Mouse (Mus musculus): ENCODE measurements around the gene Atp13a4. TPM values are rescaled to one million over a fixed set of nuclear protein-coding genes. Genes with fewer than 3 reads are reported as not detected.

Gene Atp13a4
- polyA plus RNA-seq, 1 experiment from 2014 or later: not detected

GRCm38 (mm10) chr16:29459331-29459730 is 85.3 kb downstream of the Atp13a4 start:
- no peak overlapping the region for H3K4me2 ChIP-seq (replicated peaks)
- H3K27me3 ChIP-seq: no peaks in the 10 kb centered on the region
- no peaks in the 10 kb centered on the region for H3K36me3 ChIP-seq
- H3K9me3 ChIP-seq: no peaks in the 10 kb centered on the region
- no peak for ATAC-seq (ENCODE audit: low FRiP score, low read depth)
- WGBS: 61% methylated on average over 10 of the region's 10 CpGs
- H3K4me1 ChIP-seq: no peaks in the 10 kb centered on the region
- no peak overlapping the region for H3K9ac ChIP-seq
- H3K27ac ChIP-seq: no peak overlapping the region
- no peak overlapping the region for H3K4me3 ChIP-seq

GRCm38 (mm10) chr16:29456851-29457250 is 87.8 kb downstream of the Atp13a4 start:
- 85% methylated on average over 2 of the region's 2 CpGs for WGBS
- ATAC-seq (ENCODE audit: low FRiP score, low read depth): no peak

GRCm38 (mm10) chr16:29453282-29453681 is 91.4 kb downstream of the Atp13a4 start:
- Histone ChIP-seq H3K4me2 (replicated peaks) (no peak overlapping the region), H3K36me3 (no peaks in the 10 kb centered on the region), H3K9me3 (no peaks in the 10 kb centered on the region), H3K27ac (no peak overlapping the region), H3K27me3 (no peaks in the 10 kb centered on the region), H3K4me1 (no peaks in the 10 kb centered on the region), H3K4me3 (no peak overlapping the region), H3K9ac (no peak overlapping the region)
- ATAC-seq (ENCODE audit: low FRiP score, low read depth): no peak
- WGBS: 81% methylated on average over 6 of the region's 6 CpGs

More at GRCm38 (mm10) chr16:29456851-29457250, 87.8 kb downstream of the Atp13a4 start:
- Histone ChIP-seq H3K27ac (no peak overlapping the region), H3K4me2 (replicated peaks) (no peak overlapping the region), H3K9ac (no peak overlapping the region), H3K9me3 (no peaks in the 10 kb centered on the region), H3K4me1 (no peaks in the 10 kb centered on the region), H3K4me3 (no peak overlapping the region), H3K27me3 (no peaks in the 10 kb centered on the region), H3K36me3 (no peaks in the 10 kb centered on the region)

- H3K9ac ChIP-seq: no peak overlapping the region
- no peak for ATAC-seq (ENCODE audit: low FRiP score, low read depth)
- no peaks in the 10 kb centered on the region for H3K36me3 ChIP-seq
- H3K27me3 ChIP-seq: no peaks in the 10 kb centered on the region
- WGBS: 54% methylated on average over 3 of the region's 3 CpGs
- no peak overlapping the region for H3K27ac ChIP-seq
- H3K4me3 ChIP-seq: no peak overlapping the region
- no peaks in the 10 kb centered on the region for H3K9me3 ChIP-seq
- no peaks in the 10 kb centered on the region for H3K4me1 ChIP-seq
- H3K4me2 ChIP-seq (replicated peaks): no peak overlapping the region
Observed at GRCm38 (mm10) chr16:29451706-29452105, 93.0 kb downstream of the Atp13a4 start.

GRCm38 (mm10) chr16:29442126-29442525 is 102.5 kb downstream of the Atp13a4 start:
- Histone ChIP-seq H3K36me3 (no peaks in the 10 kb centered on the region), H3K4me2 (replicated peaks) (no peak overlapping the region), H3K4me3 (no peak overlapping the region), H3K9ac (no peak overlapping the region), H3K9me3 (no peaks in the 10 kb centered on the region), H3K4me1 (no peaks in the 10 kb centered on the region), H3K27me3 (no peaks in the 10 kb centered on the region), H3K27ac (no peak overlapping the region)
- ATAC-seq (ENCODE audit: low FRiP score, low read depth): no peak
- 66% methylated on average over 3 of the region's 3 CpGs for WGBS

- H3K4me2 ChIP-seq (replicated peaks): no peak overlapping the region
- no peak for ATAC-seq (ENCODE audit: low FRiP score, low read depth)
- H3K27ac ChIP-seq: no peak overlapping the region
- H3K4me3 ChIP-seq: no peak overlapping the region
- H3K4me1 ChIP-seq: no peaks in the 10 kb centered on the region
- no peak overlapping the region for H3K9ac ChIP-seq
- no peaks in the 10 kb centered on the region for H3K9me3 ChIP-seq
- WGBS: 77% methylated on average over 10 of the region's 10 CpGs
- H3K27me3 ChIP-seq: no peaks in the 10 kb centered on the region
- no peaks in the 10 kb centered on the region for H3K36me3 ChIP-seq
Observed at GRCm38 (mm10) chr16:29441405-29441985, 103.2 kb downstream of the Atp13a4 start.

- ATAC-seq (ENCODE audit: low FRiP score, low read depth): no peak
- Histone ChIP-seq H3K4me1 (no peaks in the 10 kb centered on the region), H3K9ac (no peak overlapping the region), H3K27ac (no peak overlapping the region), H3K27me3 (no peaks in the 10 kb centered on the region), H3K36me3 (no peaks in the 10 kb centered on the region), H3K4me2 (replicated peaks) (no peak overlapping the region), H3K4me3 (no peak overlapping the region), H3K9me3 (no peaks in the 10 kb centered on the region)
- 79% methylated on average over 5 of the region's 5 CpGs for WGBS
Observed at GRCm38 (mm10) chr16:29438045-29438444, 106.6 kb downstream of the Atp13a4 start.

GRCm38 (mm10) chr16:29435746-29436145 is 108.9 kb downstream of the Atp13a4 start:
- Histone ChIP-seq H3K27ac (no peak overlapping the region), H3K4me3 (no peak overlapping the region), H3K36me3 (no peaks in the 10 kb centered on the region), H3K27me3 (no peaks in the 10 kb centered on the region), H3K4me1 (no peaks in the 10 kb centered on the region), H3K9me3 (no peaks in the 10 kb centered on the region), H3K9ac (no peak overlapping the region), H3K4me2 (replicated peaks) (no peak overlapping the region)
- WGBS: 77% methylated on average over 6 of the region's 6 CpGs
- ATAC-seq (ENCODE audit: low FRiP score, low read depth): no peak

GRCm38 (mm10) chr16:29434712-29435111 is 110.0 kb downstream of the Atp13a4 start:
- Histone ChIP-seq H3K9me3 (no peaks in the 10 kb centered on the region), H3K27ac (no peak overlapping the region), H3K4me3 (no peak overlapping the region), H3K9ac (no peak overlapping the region), H3K27me3 (no peaks in the 10 kb centered on the region), H3K36me3 (no peaks in the 10 kb centered on the region), H3K4me2 (replicated peaks) (no peak overlapping the region), H3K4me1 (no peaks in the 10 kb centered on the region)
- 19% methylated on average over 5 of the region's 5 CpGs for WGBS
- no peak for ATAC-seq (ENCODE audit: low FRiP score, low read depth)

- WGBS: 84% methylated on average over 6 of the region's 6 CpGs
- H3K4me2 ChIP-seq (replicated peaks): no peak overlapping the region
- no peaks in the 10 kb centered on the region for H3K4me1 ChIP-seq
- H3K4me3 ChIP-seq: no peak overlapping the region
- H3K9ac ChIP-seq: no peak overlapping the region
- no peak overlapping the region for H3K27ac ChIP-seq
- ATAC-seq (ENCODE audit: low FRiP score, low read depth): no peak
- no peaks in the 10 kb centered on the region for H3K9me3 ChIP-seq
- no peaks in the 10 kb centered on the region for H3K27me3 ChIP-seq
- no peaks in the 10 kb centered on the region for H3K36me3 ChIP-seq
Observed at GRCm38 (mm10) chr16:29414822-29415221, 129.8 kb downstream of the Atp13a4 start.

GRCm38 (mm10) chr16:29407319-29407718 is 137.3 kb downstream of the Atp13a4 start:
- H3K9me3 ChIP-seq: no peaks in the 10 kb centered on the region
- no peak for ATAC-seq (ENCODE audit: low FRiP score, low read depth)
- H3K27me3 ChIP-seq: no peaks in the 10 kb centered on the region
- no peak overlapping the region for H3K4me3 ChIP-seq
- H3K9ac ChIP-seq: no peak overlapping the region
- H3K36me3 ChIP-seq: no peaks in the 10 kb centered on the region
- H3K4me2 ChIP-seq (replicated peaks): no peak overlapping the region
- H3K4me1 ChIP-seq: no peaks in the 10 kb centered on the region
- 94% methylated on average over 10 of the region's 10 CpGs for WGBS
- no peak overlapping the region for H3K27ac ChIP-seq

- Histone ChIP-seq H3K4me3 (no peak overlapping the region), H3K27ac (no peak overlapping the region), H3K4me2 (replicated peaks) (no peak overlapping the region), H3K27me3 (no peaks in the 10 kb centered on the region), H3K9ac (no peak overlapping the region), H3K36me3 (no peaks in the 10 kb centered on the region), H3K4me1 (no peaks in the 10 kb centered on the region), H3K9me3 (no peaks in the 10 kb centered on the region)
- ATAC-seq (ENCODE audit: low FRiP score, low read depth): no peak
- 93% methylated on average over 2 of the region's 2 CpGs for whole genome bisulfite sequencing
Observed at GRCm38 (mm10) chr16:29399079-29399478, 145.6 kb downstream of the Atp13a4 start.

GRCm38 (mm10) chr16:29384781-29385180 is 159.9 kb downstream of the Atp13a4 start:
- H3K9me3 ChIP-seq: no peaks in the 10 kb centered on the region
- ATAC-seq (ENCODE audit: low FRiP score, low read depth): no peak
- H3K27ac ChIP-seq: no peak overlapping the region
- H3K9ac ChIP-seq: no peak overlapping the region
- no peaks in the 10 kb centered on the region for H3K4me1 ChIP-seq
- 0 out of 2 replicates have a peak, but pooled peaks cover under 1% of the 10 kb centered on the region for H3K27me3 ChIP-seq
- no peak overlapping the region for H3K4me2 ChIP-seq (replicated peaks)
- H3K36me3 ChIP-seq: no peaks in the 10 kb centered on the region
- no peak overlapping the region for H3K4me3 ChIP-seq
- 86% methylated on average over 4 of the region's 4 CpGs for WGBS

Data from limb, embryonic 13.5 days (tissue).